Mouse (Mus musculus): ENCODE measurements around the gene Ptges2.

- TF ChIP-seq CTCF (IDR thresholded peaks at IDR 0.05) (no peak), EP300 (IDR thresholded peaks at IDR 0.05) (no peak)
Measured at GRCm38 (mm10) chr2:32356216-32356615, 39.5 kb upstream of the Ptges2 start.

All from lung, postnatal 0 days (tissue).